Mouse (Mus musculus): ENCODE measurements around the gene Cfap74. TPM values are rescaled to one million over a fixed set of nuclear protein-coding genes. Genes with fewer than 3 reads are reported as not detected.
A peak's percentile ranks its signal among the peaks of the same experiment; 100 is the strongest.

The Cfap74 gene
- polyA plus RNA-seq, 1 experiment, result 21.9 TPM

- no peaks in the 10 kb centered on the region for H3K4me1 ChIP-seq (ENCODE audit: control insufficient read depth, insufficient read depth, low read length)
- no peak overlapping the region for H3K27ac ChIP-seq (ENCODE audit: insufficient read depth, low read length)
- H3K4me3 ChIP-seq (ENCODE audit: insufficient read depth, low read length), result no peak overlapping the region
- TF ChIP-seq CTCF (IDR thresholded peaks at IDR 0.05; ENCODE audit: extremely low read depth, insufficient read depth, low read length) (no peak), POLR2A (IDR thresholded peaks at IDR 0.05; ENCODE audit: extremely low read depth, insufficient read depth, low read length) (no peak)
Measured at GRCm38 (mm10) chr4:155464061-155464460, 55.1 kb downstream of the Cfap74 start.

- Histone ChIP-seq H3K4me1 (ENCODE audit: control insufficient read depth, insufficient read depth, low read length) (no peaks in the 10 kb centered on the region), H3K27ac (ENCODE audit: insufficient read depth, low read length) (no peak overlapping the region), H3K4me3 (ENCODE audit: insufficient read depth, low read length) (no peak overlapping the region)
- TF ChIP-seq POLR2A (IDR thresholded peaks at IDR 0.05; ENCODE audit: extremely low read depth, insufficient read depth, low read length), result no peak
- no peak for TF ChIP-seq CTCF (IDR thresholded peaks at IDR 0.05; ENCODE audit: extremely low read depth, insufficient read depth, low read length)
Measured at GRCm38 (mm10) chr4:155465607-155466006, 56.6 kb downstream of the Cfap74 start.

GRCm38 (mm10) chr4:155466080-155466479, 57.1 kb downstream of the Cfap74 start:
- H3K4me3 ChIP-seq (ENCODE audit: insufficient read depth, low read length), result no peak overlapping the region
- H3K27ac ChIP-seq (ENCODE audit: insufficient read depth, low read length), result no peak overlapping the region
- TF ChIP-seq CTCF (IDR thresholded peaks at IDR 0.05; ENCODE audit: extremely low read depth, insufficient read depth, low read length) (no peak), POLR2A (IDR thresholded peaks at IDR 0.05; ENCODE audit: extremely low read depth, insufficient read depth, low read length) (no peak)
- H3K4me1 ChIP-seq (ENCODE audit: control insufficient read depth, insufficient read depth, low read length), result no peaks in the 10 kb centered on the region

- no peak for TF ChIP-seq POLR2A (IDR thresholded peaks at IDR 0.05; ENCODE audit: extremely low read depth, insufficient read depth, low read length)
- TF ChIP-seq CTCF (IDR thresholded peaks at IDR 0.05; ENCODE audit: extremely low read depth, insufficient read depth, low read length), result no peak
Measured at GRCm38 (mm10) chr4:155467237-155468010, 58.4 kb downstream of the Cfap74 start.

GRCm38 (mm10) chr4:155468952-155469351, 60.0 kb downstream of the Cfap74 start, which contains the start of gene Tmem52:
TSS of gene Tmem52 (plus strand) at chr4:155469114.
- Histone ChIP-seq H3K27ac (ENCODE audit: insufficient read depth, low read length) (no peak within 1 kb of the TSS), H3K4me1 (ENCODE audit: control insufficient read depth, insufficient read depth, low read length) (no peaks in the 10 kb centered on the region), H3K4me3 (ENCODE audit: insufficient read depth, low read length) (peak within 1 kb of the TSS; percentile 15)
- TF ChIP-seq CTCF (IDR thresholded peaks at IDR 0.05; ENCODE audit: extremely low read depth, insufficient read depth, low read length), result no peak
- TF ChIP-seq POLR2A (IDR thresholded peaks at IDR 0.05; ENCODE audit: extremely low read depth, insufficient read depth, low read length), result no peak

More at GRCm38 (mm10) chr4:155467237-155468010, 58.4 kb downstream of the Cfap74 start:
- Histone ChIP-seq H3K4me1 (ENCODE audit: control insufficient read depth, insufficient read depth, low read length) (no peaks in the 10 kb centered on the region), H3K27ac (ENCODE audit: insufficient read depth, low read length) (no peak overlapping the region), H3K4me3 (ENCODE audit: insufficient read depth, low read length) (no peak overlapping the region)

GRCm38 (mm10) chr4:155469590-155470262, 60.7 kb downstream of the Cfap74 start:
- H3K4me1 ChIP-seq (ENCODE audit: control insufficient read depth, insufficient read depth, low read length), result no peaks in the 10 kb centered on the region
- no peak overlapping the region for H3K27ac ChIP-seq (ENCODE audit: insufficient read depth, low read length)
- TF ChIP-seq CTCF (IDR thresholded peaks at IDR 0.05; ENCODE audit: extremely low read depth, insufficient read depth, low read length), result no peak
- TF ChIP-seq POLR2A (IDR thresholded peaks at IDR 0.05; ENCODE audit: extremely low read depth, insufficient read depth, low read length), result 0 out of 2 replicates have a peak, but pooled peaks have one; percentile 16
- H3K4me3 ChIP-seq (ENCODE audit: insufficient read depth, low read length), result no peak overlapping the region

- Histone ChIP-seq H3K4me3 (ENCODE audit: insufficient read depth, low read length) (no peak overlapping the region), H3K4me1 (ENCODE audit: control insufficient read depth, insufficient read depth, low read length) (no peaks in the 10 kb centered on the region), H3K27ac (ENCODE audit: insufficient read depth, low read length) (no peak overlapping the region)
- TF ChIP-seq POLR2A (IDR thresholded peaks at IDR 0.05; ENCODE audit: extremely low read depth, insufficient read depth, low read length) (no peak), CTCF (IDR thresholded peaks at IDR 0.05; ENCODE audit: extremely low read depth, insufficient read depth, low read length) (no peak)
Measured at GRCm38 (mm10) chr4:155470263-155470953, 61.4 kb downstream of the Cfap74 start.

- H3K27ac ChIP-seq (ENCODE audit: insufficient read depth, low read length), result no peak overlapping the region
- no peaks in the 10 kb centered on the region for H3K4me1 ChIP-seq (ENCODE audit: control insufficient read depth, insufficient read depth, low read length)
- no peak overlapping the region for H3K4me3 ChIP-seq (ENCODE audit: insufficient read depth, low read length)
- TF ChIP-seq CTCF (IDR thresholded peaks at IDR 0.05; ENCODE audit: extremely low read depth, insufficient read depth, low read length), result no peak
- no peak for TF ChIP-seq POLR2A (IDR thresholded peaks at IDR 0.05; ENCODE audit: extremely low read depth, insufficient read depth, low read length)
Measured at GRCm38 (mm10) chr4:155470997-155471396, 62.0 kb downstream of the Cfap74 start.

- H3K4me1 ChIP-seq (ENCODE audit: control insufficient read depth, insufficient read depth, low read length), result no peaks in the 10 kb centered on the region
- TF ChIP-seq POLR2A (IDR thresholded peaks at IDR 0.05; ENCODE audit: extremely low read depth, insufficient read depth, low read length), result no peak
- no peak overlapping the region for H3K4me3 ChIP-seq (ENCODE audit: insufficient read depth, low read length)
- no peak overlapping the region for H3K27ac ChIP-seq (ENCODE audit: insufficient read depth, low read length)
Measured at GRCm38 (mm10) chr4:155471406-155471805, 62.4 kb downstream of the Cfap74 start.
